Mouse (Mus musculus) splenic B cell, adult 2 months (primary cell): Measurements from ENCODE around the gene Casp6.

ENCODE experiments used
- DNase-seq: peaks from one replicate; pipeline ENCODE4 v3.0.0-alpha.2; 2011; ENCODE audit warnings: low read depth, low spot score
- H3K27me3 ChIP-seq: 2 replicates; pipeline ENCODE4 v1.6.1; 2012; ENCODE audit warnings: mild to moderate bottlenecking, low read length, moderate library complexity, mixed read lengths; ENCODE audit not compliant: control insufficient read depth, poor library complexity, insufficient read depth, severe bottlenecking
- H3K36me3 ChIP-seq: 2 replicates; pipeline ENCODE4 v1.6.1; 2012; ENCODE audit warnings: mild to moderate bottlenecking, low read length, moderate library complexity, mixed read lengths; ENCODE audit not compliant: control insufficient read depth, poor library complexity, insufficient read depth, severe bottlenecking

The Casp6 gene

GRCm38 (mm10) chr3:129901271-129901809, at the start of gene Casp6:
Casp6 (plus strand) TSS chr3:129901425.
- H3K27me3 ChIP-seq = no peaks in the 10 kb centered on the region
- no peaks in the 10 kb centered on the region for H3K36me3 ChIP-seq
- DNase-seq = peak; percentile 87

- Histone ChIP-seq H3K36me3 (no peaks in the 10 kb centered on the region), H3K27me3 (no peaks in the 10 kb centered on the region)
- DNase-seq = no peak
Measured at GRCm38 (mm10) chr3:129862592-129862991, 38.6 kb upstream of the Casp6 start.

- DNase-seq = peak; percentile 69
- H3K27me3 ChIP-seq = no peaks in the 10 kb centered on the region
- no peaks in the 10 kb centered on the region for H3K36me3 ChIP-seq
Measured at GRCm38 (mm10) chr3:129863698-129864097, 37.5 kb upstream of the Casp6 start.

- peak; percentile 51 for DNase-seq
- H3K36me3 ChIP-seq = no peaks in the 10 kb centered on the region
- H3K27me3 ChIP-seq = no peaks in the 10 kb centered on the region
Measured at GRCm38 (mm10) chr3:129877327-129877726, 23.9 kb upstream of the Casp6 start.

- peak; percentile 89 for DNase-seq
- no peaks in the 10 kb centered on the region for H3K36me3 ChIP-seq
- no peaks in the 10 kb centered on the region for H3K27me3 ChIP-seq
Measured at GRCm38 (mm10) chr3:129878405-129879021, 22.7 kb upstream of the Casp6 start, which contains the start of gene Pla2g12a. Pla2g12a (plus strand) TSS chr3:129878606.

GRCm38 (mm10) chr3:129879131-129879757, 22.0 kb upstream of the Casp6 start:
- Histone ChIP-seq H3K36me3 (no peaks in the 10 kb centered on the region), H3K27me3 (no peaks in the 10 kb centered on the region)
- DNase-seq = peak; percentile 57

- Histone ChIP-seq H3K36me3 (no peaks in the 10 kb centered on the region), H3K27me3 (no peaks in the 10 kb centered on the region)
- no peak for DNase-seq
Measured at GRCm38 (mm10) chr3:129879913-129880312, 21.3 kb upstream of the Casp6 start.

- Histone ChIP-seq H3K27me3 (no peaks in the 10 kb centered on the region), H3K36me3 (no peaks in the 10 kb centered on the region)
- no peak for DNase-seq
Measured at GRCm38 (mm10) chr3:129880925-129881593, 20.2 kb upstream of the Casp6 start.

GRCm38 (mm10) chr3:129885577-129885976, 15.6 kb upstream of the Casp6 start:
- DNase-seq = no peak
- H3K27me3 ChIP-seq = no peaks in the 10 kb centered on the region
- no peaks in the 10 kb centered on the region for H3K36me3 ChIP-seq

- no peak for DNase-seq
- Histone ChIP-seq H3K36me3 (no peaks in the 10 kb centered on the region), H3K27me3 (no peaks in the 10 kb centered on the region)
Measured at GRCm38 (mm10) chr3:129886430-129886829, 14.8 kb upstream of the Casp6 start.

- DNase-seq = no peak
- Histone ChIP-seq H3K36me3 (0 out of 2 replicates have a peak, but pooled peaks cover 4% of the 10 kb centered on the region), H3K27me3 (no peaks in the 10 kb centered on the region)
Measured at GRCm38 (mm10) chr3:129887779-129888517, 13.3 kb upstream of the Casp6 start.

GRCm38 (mm10) chr3:129892003-129892402, 9.2 kb upstream of the Casp6 start:
- H3K36me3 ChIP-seq = peaks cover 4% of the 10 kb centered on the region; the same call in 1 of the 2 replicates
- no peaks in the 10 kb centered on the region for H3K27me3 ChIP-seq
- DNase-seq = no peak

GRCm38 (mm10) chr3:129893143-129893542, 8.1 kb upstream of the Casp6 start:
- peaks cover 4% of the 10 kb centered on the region; the same call in 1 of the 2 replicates for H3K36me3 ChIP-seq
- H3K27me3 ChIP-seq = no peaks in the 10 kb centered on the region
- no peak for DNase-seq

GRCm38 (mm10) chr3:129896591-129896990, 4.6 kb upstream of the Casp6 start:
- no peak for DNase-seq
- Histone ChIP-seq H3K36me3 (peaks cover 4% of the 10 kb centered on the region; the same call in 1 of the 2 replicates), H3K27me3 (no peaks in the 10 kb centered on the region)
